Mouse (Mus musculus) C2C12 (cell line): ENCODE measurements around the gene Prpf38b.

Source experiments
- MAX ChIP-seq: IDR thresholded peaks from one replicate; pipeline ENCODE4 v1.6.1; 2011; ENCODE audit warnings: mild to moderate bottlenecking, control low read depth
- MYOG ChIP-seq: IDR thresholded peaks from one replicate; pipeline ENCODE4 v1.6.1; 2011; ENCODE audit not compliant: control insufficient read depth, insufficient read length; ENCODE audit errors: extremely low read depth

- no peak for TF ChIP-seq MAX
- no peak for TF ChIP-seq MYOG
Measured at GRCm38 (mm10) chr3:108867449-108867848, 44.1 kb downstream of the Prpf38b start.
